Mouse (Mus musculus): ENCODE results near the gene Tuba4a. TPM values are rescaled to one million over a fixed set of nuclear protein-coding genes. Genes with fewer than 3 reads are reported as not detected.
A peak's percentile ranks its signal among the peaks of the same experiment; 100 is the strongest.

Gene Tuba4a
- total and polyA plus RNA-seq, 3 experiments, result 180 to 294 (median 192) TPM

DNA sequence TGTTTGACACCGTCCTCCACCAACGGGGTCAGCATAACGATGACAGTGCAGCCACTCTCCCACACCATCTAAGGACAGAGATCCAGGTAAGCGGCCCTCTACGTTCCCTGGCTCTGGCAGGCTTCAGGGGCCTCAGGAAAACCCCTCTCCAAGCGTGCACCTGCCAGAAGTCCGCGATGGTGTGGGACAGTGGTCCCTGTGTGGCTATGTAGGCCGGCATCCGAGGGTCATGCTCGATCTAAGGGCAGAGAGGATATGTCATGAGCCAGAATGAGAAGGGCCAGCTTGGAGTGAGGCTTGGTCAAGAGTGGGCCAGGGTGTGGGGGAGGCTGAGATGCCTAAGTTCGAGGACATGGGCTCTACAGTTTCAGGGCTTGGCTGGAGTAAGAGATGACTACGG is 32.6 kb upstream of the Tuba4a start:
- TF ChIP-seq JUN (IDR thresholded peaks at IDR 0.05; ENCODE audit: insufficient read depth, low read depth, low read length) (no peak), MXI1 (IDR thresholded peaks at IDR 0.05; ENCODE audit: low read depth, low read length) (no peak), TBP (conservative IDR thresholded peaks at IDR 0.05; ENCODE audit: low read depth, low read length) (no peak), PAX5 (IDR thresholded peaks at IDR 0.05; ENCODE audit: low read length) (no peak), KAT2A (IDR thresholded peaks at IDR 0.05; ENCODE audit: insufficient replicate concordance, low read length) (no peak)
- H3K9me3 ChIP-seq (replicated peaks; ENCODE audit: low read length), result no peaks in the 10 kb centered on the region
- H3K79me2 ChIP-seq (replicated peaks; ENCODE audit: control insufficient read depth, extremely low read depth, insufficient read depth, poor library complexity, severe bottlenecking), result no peaks in the 10 kb centered on the region
- dilution Hi-C loops (cut with MboI; ENCODE audit: extremely low pct_ligation_motif_present, extremely low pct_unique_long_range_greater_than_20kb, low sequenced_read_pairs) (no loop called here), in situ Hi-C loops (cut with MboI; ENCODE audit: low pct_ligation_motif_present, low pct_unique_long_range_greater_than_20kb, low sequenced_read_pairs) (loop anchor here (25.0 kb wide), 1 partner anchor 315 kb away; the partner anchor contains the start of gene Cfap65)
- H3K27me3 ChIP-seq (replicated peaks), result peaks cover 18% of the 10 kb centered on the region
- H3K27ac ChIP-seq (ENCODE audit: insufficient read depth, low read depth), result no peak overlapping the region
- DNase-seq (ENCODE audit: extremely low read depth), result no peak
- no peak overlapping the region for H3K4me3 ChIP-seq (replicated peaks in 1 of 3; ENCODE audit: low read depth in 2 of 3, low read length in 2 of 3, poor library complexity in 1 of 3)
- peaks cover 0 to 2% of the 10 kb centered on the region in 2 experiments for H3K36me3 ChIP-seq (replicated peaks in 1 of 2; ENCODE audit: control insufficient read depth in 1 of 2, insufficient read depth in 1 of 2, low read length in 1 of 2)
- peaks cover 9 to 29% of the 10 kb centered on the region in 2 experiments for H3K4me1 ChIP-seq (ENCODE audit: control insufficient read depth in 1 of 2, insufficient read depth in 2 of 2)
- H3K4me2 ChIP-seq (ENCODE audit: insufficient read depth, low read depth, poor library complexity, severe bottlenecking), result no peak overlapping the region
- no peak overlapping the region for H3K9ac ChIP-seq (ENCODE audit: insufficient read depth, low read depth)

DNA sequence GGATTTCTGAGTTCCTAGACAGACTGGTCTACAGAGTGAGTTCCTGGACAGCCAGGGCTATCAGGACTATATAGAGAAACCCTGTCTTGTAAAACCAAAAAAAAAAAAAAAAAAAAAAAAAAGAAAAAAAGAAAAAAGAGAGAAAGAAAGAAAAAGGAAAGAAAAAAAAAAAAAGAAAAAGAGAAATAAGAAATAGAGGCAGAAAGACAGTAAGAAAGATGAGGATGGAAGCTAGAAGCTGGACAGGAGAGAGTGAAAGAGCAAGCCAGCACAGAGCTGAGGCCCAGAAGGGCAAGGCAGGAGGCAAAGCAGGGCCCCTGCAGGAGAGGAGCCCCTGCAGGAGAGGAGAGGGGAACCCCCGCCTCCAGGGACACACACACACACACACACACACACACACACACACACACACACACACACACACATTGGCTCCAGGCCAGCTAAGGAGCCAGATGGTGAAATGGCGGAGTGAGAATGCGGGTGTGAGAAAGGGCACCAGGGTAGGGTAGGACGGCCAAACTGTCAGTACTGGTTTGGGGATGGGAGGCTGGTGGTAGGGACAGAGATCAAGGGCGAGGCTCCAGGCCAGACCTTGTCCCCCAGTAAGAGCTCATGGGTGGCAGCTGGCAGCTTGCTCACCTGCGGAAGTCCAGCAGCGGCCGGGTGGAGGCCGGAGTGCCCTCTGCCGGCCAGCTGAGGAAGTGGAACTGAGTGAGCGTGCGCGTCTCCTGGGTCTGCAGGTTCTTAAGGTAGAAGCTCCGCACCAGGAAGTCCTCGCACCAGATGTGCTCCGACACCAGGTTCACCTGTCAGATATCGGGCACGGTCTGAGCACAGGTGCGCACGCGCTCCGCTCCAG is 31.7 kb upstream of the Tuba4a start:
- DNase-seq (ENCODE audit: extremely low read depth), result peak; percentile 75
- Histone ChIP-seq H3K9ac (ENCODE audit: insufficient read depth, low read depth) (no peak overlapping the region), H3K9me3 (replicated peaks; ENCODE audit: low read length) (no peaks in the 10 kb centered on the region), H3K4me2 (ENCODE audit: insufficient read depth, low read depth, poor library complexity, severe bottlenecking) (peak overlapping the region; percentile 39), H3K36me3 (replicated peaks in 1 of 2; ENCODE audit: control insufficient read depth in 1 of 2, insufficient read depth in 1 of 2, low read length in 1 of 2) (peaks cover 0 to 12% of the 10 kb centered on the region in 2 experiments), H3K27me3 (replicated peaks) (peaks cover 11% of the 10 kb centered on the region), H3K27ac (ENCODE audit: insufficient read depth, low read depth) (peak overlapping the region; percentile 67), H3K79me2 (replicated peaks; ENCODE audit: control insufficient read depth, extremely low read depth, insufficient read depth, poor library complexity, severe bottlenecking) (no peaks in the 10 kb centered on the region), H3K4me1 (ENCODE audit: control insufficient read depth in 1 of 2, insufficient read depth in 2 of 2) (peaks cover 9 to 29% of the 10 kb centered on the region in 2 experiments), H3K4me3 (replicated peaks in 1 of 3; ENCODE audit: low read depth in 2 of 3, low read length in 2 of 3, poor library complexity in 1 of 3) (peak overlapping the region in 2 of 3 experiments; percentile 22 to 34)
- dilution Hi-C loops (cut with MboI; ENCODE audit: extremely low pct_ligation_motif_present, extremely low pct_unique_long_range_greater_than_20kb, low sequenced_read_pairs) (no loop called here), in situ Hi-C loops (cut with MboI; ENCODE audit: low pct_ligation_motif_present, low pct_unique_long_range_greater_than_20kb, low sequenced_read_pairs) (loop anchor here (25.0 kb wide), 1 partner anchor 314 kb away; the partner anchor contains the start of gene Cfap65)
- TF ChIP-seq MAX (IDR thresholded peaks at IDR 0.05; ENCODE audit: low read length), result peak; percentile 71
- TF ChIP-seq ZKSCAN1 (IDR thresholded peaks at IDR 0.05; ENCODE audit: borderline replicate concordance, low read depth, low read length), result no peak
- TF ChIP-seq PAX5 (IDR thresholded peaks at IDR 0.05; ENCODE audit: low read length), result no peak
- peak; percentile 76 for TF ChIP-seq IRF4 (IDR thresholded peaks at IDR 0.05; ENCODE audit: low read depth, low read length)
- TF ChIP-seq MXI1 (IDR thresholded peaks at IDR 0.05; ENCODE audit: low read depth, low read length), result peak; percentile 81
- no peak for TF ChIP-seq E2F4 (IDR thresholded peaks at IDR 0.05; ENCODE audit: insufficient replicate concordance, low read depth, low read length)
- TF ChIP-seq MEF2A (IDR thresholded peaks at IDR 0.05; ENCODE audit: borderline replicate concordance, low read depth, low read length), result peak; percentile 75; the same call in 1 of the 2 replicates
- TF ChIP-seq RCOR1 (conservative IDR thresholded peaks at IDR 0.05; ENCODE audit: low read depth, low read length), result no peak
- TF ChIP-seq SMC3 (IDR thresholded peaks at IDR 0.05; ENCODE audit: low read depth, low read length), result peak; percentile 94
- peak; percentile 69 for TF ChIP-seq NELFE (IDR thresholded peaks at IDR 0.05; ENCODE audit: low read depth, low read length)
- peak; percentile 88; the same call in 1 of the 2 replicates for TF ChIP-seq MAZ (IDR thresholded peaks at IDR 0.05; ENCODE audit: low read depth, low read length)
- peak; percentile 64; the same call in 1 of the 2 replicates for TF ChIP-seq MYC (IDR thresholded peaks at IDR 0.05; ENCODE audit: low read depth, low read length)
- peak; percentile 51; the same call in 1 of the 2 replicates for TF ChIP-seq UBTF (IDR thresholded peaks at IDR 0.05; ENCODE audit: low read depth, low read length)
- 0 out of 2 replicates have a peak, but pooled peaks have one; percentile 16 for TF ChIP-seq HCFC1 (IDR thresholded peaks at IDR 0.05; ENCODE audit: low read depth, low read length)
- TF ChIP-seq USF1 (IDR thresholded peaks at IDR 0.05; ENCODE audit: low read depth, low read length), result no peak
- TF ChIP-seq ZMIZ1 (IDR thresholded peaks at IDR 0.05; ENCODE audit: low read depth, low read length), result no peak
- peak; percentile 73 for TF ChIP-seq RAD21 (IDR thresholded peaks at IDR 0.05; ENCODE audit: low read depth, low read length)
- no peak for TF ChIP-seq POLR2AphosphoS2 (IDR thresholded peaks at IDR 0.05; ENCODE audit: low read depth, low read length)
- peak; percentile 91 for TF ChIP-seq ELF1 (IDR thresholded peaks at IDR 0.05; ENCODE audit: low read depth, low read length)
- no peak; the same call in 1 of the 2 replicates for TF ChIP-seq BHLHE40 (IDR thresholded peaks at IDR 0.05; ENCODE audit: low read depth, low read length)
- no peak for TF ChIP-seq ZC3H11A (IDR thresholded peaks at IDR 0.05; ENCODE audit: low read depth, low read length)
- TF ChIP-seq CTCF (conservative IDR thresholded peaks at IDR 0.05 in 1 of 2, IDR thresholded peaks at IDR 0.05 in 1 of 2; ENCODE audit: low read depth in 2 of 2, low read length in 2 of 2), result peak; percentile 46 to 92; a peak in 3 of 4 replicates
- no peak for TF ChIP-seq CHD1 (IDR thresholded peaks at IDR 0.05; ENCODE audit: low read depth, low read length)
- peak; percentile 84 for TF ChIP-seq TCF12 (IDR thresholded peaks at IDR 0.05; ENCODE audit: low read depth, low read length)
- no peak for TF ChIP-seq TBP (conservative IDR thresholded peaks at IDR 0.05; ENCODE audit: low read depth, low read length)
- no peak for TF ChIP-seq EP300 (IDR thresholded peaks at IDR 0.05; ENCODE audit: low read length)
- peak; percentile 71 for TF ChIP-seq NRF1 (IDR thresholded peaks at IDR 0.05; ENCODE audit: low read depth, low read length)
